Mouse (Mus musculus): ENCODE results near the gene Snrnp35.

Snrnp35 gene

GRCm38 (mm10) chr5:124462297-124463025, 20.5 kb upstream of the Snrnp35 start:
- DNase-seq (ENCODE audit: low spot score in 2 of 2), result no peak

- DNase-seq (ENCODE audit: low spot score in 2 of 2), result no peak
Measured at GRCm38 (mm10) chr5:124463462-124463861, 19.5 kb upstream of the Snrnp35 start.

- DNase-seq (ENCODE audit: low spot score in 2 of 2), result no peak
Measured at GRCm38 (mm10) chr5:124464905-124465304, 18.0 kb upstream of the Snrnp35 start.

GRCm38 (mm10) chr5:124467766-124468165, 15.2 kb upstream of the Snrnp35 start:
- no peak for DNase-seq (ENCODE audit: low spot score in 2 of 2)

GRCm38 (mm10) chr5:124468365-124468764, 14.6 kb upstream of the Snrnp35 start:
- DNase-seq (ENCODE audit: low spot score in 2 of 2), result peak; percentile 56 to 58

- DNase-seq (ENCODE audit: low spot score in 2 of 2), result no peak
Measured at GRCm38 (mm10) chr5:124469486-124469885, 13.4 kb upstream of the Snrnp35 start.

- DNase-seq (ENCODE audit: low spot score in 2 of 2), result no peak
Measured at GRCm38 (mm10) chr5:124470591-124471171, 12.3 kb upstream of the Snrnp35 start.

GRCm38 (mm10) chr5:124478873-124479204, 4.1 kb upstream of the Snrnp35 start:
- no peak for DNase-seq (ENCODE audit: low spot score in 2 of 2)

GRCm38 (mm10) chr5:124480119-124480518, 2.8 kb upstream of the Snrnp35 start:
- DNase-seq (ENCODE audit: low spot score in 2 of 2), result no peak

GRCm38 (mm10) chr5:124481714-124482113, 1.2 kb upstream of the Snrnp35 start:
- no peak for DNase-seq (ENCODE audit: low spot score in 2 of 2)

- no peak for DNase-seq (ENCODE audit: low spot score in 2 of 2)
Measured at GRCm38 (mm10) chr5:124482436-124482965, 433 bp upstream of the Snrnp35 start.

GRCm38 (mm10) chr5:124483655-124484396, 892 bp downstream of the Snrnp35 start:
- DNase-seq (ENCODE audit: low spot score in 2 of 2), result no peak

GRCm38 (mm10) chr5:124485654-124486053, 2.7 kb downstream of the Snrnp35 start:
- no peak for DNase-seq (ENCODE audit: low spot score in 2 of 2)

- DNase-seq (ENCODE audit: low spot score in 2 of 2), result no peak
Measured at GRCm38 (mm10) chr5:124488885-124489284, 6.0 kb downstream of the Snrnp35 start.

- no peak for DNase-seq (ENCODE audit: low spot score in 2 of 2)
Measured at GRCm38 (mm10) chr5:124491732-124492131, 8.8 kb downstream of the Snrnp35 start.

GRCm38 (mm10) chr5:124492618-124493017, 9.7 kb downstream of the Snrnp35 start:
- no peak for DNase-seq (ENCODE audit: low spot score in 2 of 2)

GRCm38 (mm10) chr5:124493455-124493854, 10.5 kb downstream of the Snrnp35 start:
- DNase-seq (ENCODE audit: low spot score in 2 of 2), result no peak

- no peak for DNase-seq (ENCODE audit: low spot score in 2 of 2)
Measured at GRCm38 (mm10) chr5:124495547-124495946, 12.6 kb downstream of the Snrnp35 start.

GRCm38 (mm10) chr5:124496614-124497514, 13.9 kb downstream of the Snrnp35 start:
- DNase-seq (ENCODE audit: low spot score in 2 of 2), result no peak

- DNase-seq (ENCODE audit: low spot score in 2 of 2), result no peak
Measured at GRCm38 (mm10) chr5:124498221-124498876, 15.4 kb downstream of the Snrnp35 start.

GRCm38 (mm10) chr5:124499001-124499400, 16.1 kb downstream of the Snrnp35 start:
- DNase-seq (ENCODE audit: low spot score in 2 of 2), result no peak
